Mouse (Mus musculus): ENCODE data around the gene Olfr324. TPM values are rescaled to one million over a fixed set of nuclear protein-coding genes. Genes with fewer than 3 reads are reported as not detected.
A peak's percentile ranks its signal among the peaks of the same experiment; 100 is the strongest.

Gene Olfr324
- total RNA-seq, 2 experiments from 2014 or later = not detected

DNA sequence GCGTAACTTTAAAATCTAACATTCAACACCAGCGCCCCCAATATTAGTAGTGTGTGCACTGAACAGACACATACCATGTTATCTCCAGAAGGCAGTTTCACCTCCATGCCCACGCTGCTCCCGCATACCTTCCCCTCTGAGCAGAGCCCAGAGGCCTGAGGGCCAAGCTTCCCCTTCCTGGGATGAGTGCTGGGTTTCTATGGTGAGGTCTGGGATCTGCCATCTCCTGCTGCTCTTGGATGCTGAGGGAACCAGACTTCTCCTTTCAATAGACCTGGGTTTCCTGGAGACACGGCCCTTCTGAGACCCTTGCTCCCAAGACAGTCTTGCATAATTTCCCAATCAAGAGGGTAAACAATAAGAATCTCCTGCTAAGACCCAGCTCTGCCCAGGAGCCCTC, 35.5 kb downstream of the Olfr324 start, which contains the start of gene Olfr323:
TSS of gene Olfr323 (minus strand) at position 101 of the 400 bp plus-strand sequence.
- intact Hi-C loops (cut with DNase I) = no loop called here
- no peak for DNase-seq

DNA sequence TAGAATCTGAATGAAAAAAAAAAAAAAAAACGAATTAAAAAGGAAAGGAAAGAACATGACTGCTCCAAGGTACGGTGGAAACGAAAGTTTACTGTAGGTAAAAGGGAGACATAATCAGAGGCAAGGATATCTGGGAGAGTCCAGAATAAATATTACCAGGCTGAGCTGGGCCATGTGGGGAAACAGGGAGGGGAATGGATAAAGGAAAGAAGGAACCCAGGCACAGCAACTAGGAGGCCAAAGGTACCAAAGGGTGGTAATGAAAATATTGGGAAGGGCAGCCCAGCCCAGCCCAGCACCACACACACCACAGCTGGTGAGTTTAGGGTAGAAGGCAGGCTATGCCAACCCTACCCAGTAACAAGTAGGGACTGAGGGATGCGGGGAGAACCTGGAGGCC, 40.0 kb downstream of the Olfr324 start:
- intact Hi-C loops (cut with DNase I) = no loop called here

DNA sequence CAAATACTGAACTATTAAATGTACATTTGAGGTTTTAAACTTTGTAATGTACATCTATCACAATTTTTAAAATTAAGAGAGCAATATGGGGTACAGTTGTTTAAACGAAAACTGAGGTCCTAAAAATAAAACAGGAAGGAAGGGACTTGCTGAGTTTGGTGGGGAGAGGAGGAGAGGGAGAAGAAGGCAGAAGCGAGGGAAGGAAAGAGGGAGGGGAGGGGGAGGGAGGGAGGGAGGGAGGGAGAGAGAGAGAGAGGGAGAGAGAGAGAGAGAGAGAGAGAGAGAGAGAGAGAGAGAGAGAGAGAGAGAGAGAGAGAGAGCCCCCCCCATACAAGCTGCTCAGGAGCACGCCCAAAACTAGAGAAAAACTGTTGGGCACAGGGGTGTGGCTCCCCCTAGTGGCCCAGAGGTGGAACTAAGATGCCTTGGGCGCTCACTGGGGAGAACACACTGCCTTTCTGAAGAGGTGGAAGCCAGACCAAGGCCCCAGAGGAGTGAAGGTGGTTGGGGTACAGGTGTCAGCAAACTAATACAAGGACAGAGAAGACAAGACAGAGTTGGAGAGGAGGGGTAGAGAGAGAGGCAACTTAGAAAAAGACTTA, 41.6 kb downstream of the Olfr324 start:
- DNase-seq = peak in 1 of 2 experiments; percentile 37
- intact Hi-C loops (cut with DNase I) = loop anchor here (2.0 kb wide), 1 partner anchor 234 kb away; no protein-coding TSS in a partner anchor

More for the DNA sequence above, 40.0 kb downstream of the Olfr324 start:
- DNase-seq = no peak

DNA sequence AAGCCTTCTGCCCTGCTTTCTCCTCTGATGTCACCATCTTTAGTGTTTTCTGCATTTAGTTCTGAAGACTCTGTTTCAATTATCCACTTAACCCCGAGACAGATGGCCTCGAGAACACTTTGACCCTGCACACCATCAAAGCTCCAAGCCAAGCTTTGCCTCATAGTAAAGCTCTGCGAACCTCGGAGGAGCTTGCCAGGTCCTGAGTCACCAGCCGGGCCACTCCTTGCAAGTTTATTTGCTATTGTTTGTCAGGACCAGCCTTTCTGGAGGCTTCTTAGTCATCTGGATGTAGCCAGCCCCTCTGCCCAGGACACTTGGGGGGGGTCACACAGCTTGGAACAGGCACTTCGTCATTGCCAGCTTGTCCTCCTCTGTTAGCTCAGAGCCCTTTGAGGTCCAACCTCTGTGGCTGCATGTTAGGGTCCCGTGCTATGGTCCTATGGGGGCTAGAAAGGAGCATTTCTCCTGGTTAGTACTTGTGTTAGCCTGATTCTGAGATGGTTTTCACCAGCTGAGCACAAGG, 43.3 kb downstream of the Olfr324 start:
- intact Hi-C loops (cut with DNase I) = no loop called here
- DNase-seq = peak; percentile 12 to 33

DNA sequence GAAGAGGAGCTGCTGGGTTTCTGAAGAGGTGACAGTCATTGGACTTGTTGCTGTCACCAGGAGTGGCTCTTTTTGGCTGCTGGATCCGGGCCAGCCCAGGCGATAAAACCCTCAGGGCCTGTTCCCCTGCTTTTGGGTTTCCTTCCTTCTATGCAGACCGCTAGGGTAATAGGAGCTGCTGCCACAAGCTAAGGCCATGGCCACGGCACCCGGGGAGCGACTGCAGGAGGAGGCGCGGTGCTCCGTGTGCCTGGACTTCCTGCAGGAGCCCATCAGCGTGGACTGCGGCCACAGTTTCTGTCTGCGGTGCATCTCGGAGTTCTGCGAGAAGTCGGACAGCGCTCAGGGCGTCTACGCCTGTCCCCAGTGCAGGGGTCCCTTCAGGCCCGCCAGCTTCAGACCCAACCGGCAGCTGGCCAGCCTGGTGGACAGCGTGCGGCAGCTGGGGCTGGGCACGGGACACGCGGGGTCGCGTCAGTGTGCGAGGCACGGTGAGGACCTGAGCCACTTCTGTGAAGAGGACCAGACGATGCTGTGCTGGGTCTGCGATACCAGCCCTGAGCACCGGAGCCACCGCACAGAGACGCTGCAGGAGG, 45.5 kb downstream of the Olfr324 start, which contains the start of gene Trim58:
TSS of gene Trim58 (plus strand) at position 194 of the 596 bp plus-strand sequence.
- DNase-seq = peak in 1 of 2 experiments; percentile 22
- intact Hi-C loops (cut with DNase I) = no loop called here

DNA sequence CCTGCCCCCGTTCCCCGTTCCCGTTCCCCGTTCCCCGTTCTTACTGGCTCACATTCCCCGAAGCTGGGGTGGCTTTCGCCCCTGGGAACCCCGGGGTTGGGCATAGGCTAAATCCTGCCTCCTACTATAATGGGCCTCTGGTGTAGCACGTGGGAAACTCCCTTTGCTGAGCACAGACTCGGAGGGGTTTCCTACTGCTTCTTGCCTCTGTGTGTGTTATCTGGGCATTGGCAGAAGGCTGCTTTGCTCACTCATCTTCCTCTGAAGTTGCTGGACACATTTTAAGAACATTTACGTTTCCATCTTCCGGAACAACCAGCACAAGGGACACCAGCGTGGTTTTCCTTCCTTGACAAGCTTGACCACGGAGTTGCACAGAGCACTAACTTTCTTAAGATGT, 46.1 kb downstream of the Olfr324 start:
- intact Hi-C loops (cut with DNase I) = no loop called here
- DNase-seq = no peak

DNA sequence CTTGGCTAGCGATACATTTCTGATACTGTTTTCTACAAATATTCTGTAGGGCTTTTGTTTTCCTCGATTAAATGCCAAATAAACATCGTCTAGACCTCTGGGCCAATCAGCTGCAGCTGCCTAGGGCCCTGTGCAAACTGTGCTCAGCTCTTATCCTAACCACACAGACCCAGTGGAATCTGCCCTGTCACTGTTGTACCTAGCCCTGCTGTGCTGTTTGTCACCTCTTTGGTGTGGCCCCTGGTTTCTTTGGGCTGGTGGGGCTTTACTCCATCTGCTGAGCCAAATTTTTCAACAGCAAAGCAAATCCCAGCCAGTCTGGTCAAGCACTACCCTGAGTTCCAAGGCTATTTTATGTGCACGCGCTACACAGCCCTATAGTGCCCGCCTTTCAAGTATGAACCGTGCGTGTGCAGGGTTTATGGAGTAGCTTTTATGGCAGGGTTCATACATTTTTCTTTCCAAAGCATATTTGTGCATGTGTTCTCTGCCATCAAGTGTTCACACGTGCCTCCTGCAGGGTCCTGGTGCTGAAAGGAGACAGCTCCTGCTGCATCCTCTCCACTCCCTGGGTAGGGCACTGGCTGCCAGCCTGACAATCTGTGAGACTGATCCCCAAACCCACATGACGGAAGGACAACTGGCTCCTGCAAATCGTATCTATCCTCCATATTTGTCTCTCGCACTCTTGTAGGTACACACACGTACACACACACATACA, 46.9 kb downstream of the Olfr324 start:
- DNase-seq = no peak
- intact Hi-C loops (cut with DNase I) = no loop called here

DNA sequence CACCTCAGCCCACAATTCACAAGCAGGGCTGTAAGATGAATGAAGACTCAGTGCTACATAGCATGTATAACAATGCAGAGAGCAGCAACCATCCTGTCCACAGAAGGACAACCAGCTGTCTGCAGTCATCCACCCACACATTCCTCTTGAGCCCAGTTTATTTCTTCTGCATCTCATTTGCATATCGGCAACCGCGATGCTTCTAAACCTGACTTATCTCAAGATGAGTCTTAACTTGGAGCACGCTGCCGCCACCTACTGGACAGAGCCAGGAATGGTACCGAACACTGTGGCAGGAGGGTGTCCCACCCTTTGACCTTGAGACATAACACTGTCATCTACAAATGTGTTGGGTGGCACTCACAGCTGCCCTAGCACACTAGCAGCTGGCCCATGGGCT, 48.4 kb downstream of the Olfr324 start:
- DNase-seq = no peak
- intact Hi-C loops (cut with DNase I) = no loop called here

Other genes starting within 250 kb of the Olfr324 start
- gene Lypd8, start 216.1 kb upstream of the Olfr324 start, total RNA-seq (2021) = not detected
- not detected for gene 1810065E05Rik, start 174.0 kb upstream of the Olfr324 start, total RNA-seq (2021)
- not detected for gene Gm12253, start 162.6 kb upstream of the Olfr324 start, total RNA-seq (2021)
- not detected for gene Lypd9, start 142.2 kb upstream of the Olfr324 start, total RNA-seq (2021)
- gene Olfr30, start 132.8 kb upstream of the Olfr324 start, total RNA-seq (2021) = not detected
- not detected for gene Olfr332, start 102.6 kb upstream of the Olfr324 start, total RNA-seq (2021)
- gene Olfr331, start 92.5 kb upstream of the Olfr324 start, total RNA-seq (2021) = not detected
- gene Olfr330, start 60.3 kb upstream of the Olfr324 start, total RNA-seq (2021) = not detected
- gene Olfr329-ps, start 48.7 kb upstream of the Olfr324 start, total RNA-seq (2021) = not detected
- not detected for gene Olfr328, start 39.5 kb upstream of the Olfr324 start, total RNA-seq (2021)
- not detected for gene Olfr224, start 24.6 kb upstream of the Olfr324 start, total RNA-seq (2021)
- not detected for gene Olfr325, start 17.4 kb upstream of the Olfr324 start, total RNA-seq (2021)
- not detected for gene 2210407C18Rik, start 21.0 kb downstream of the Olfr324 start, total RNA-seq (2021)
- not detected for gene Olfr323, start 35.4 kb downstream of the Olfr324 start, total RNA-seq (2021)
- not detected for gene Trim58, start 45.4 kb downstream of the Olfr324 start, total RNA-seq (2021)
- not detected for gene Olfr322, start 63.7 kb downstream of the Olfr324 start, total RNA-seq (2021)
- gene Olfr320, start 86.0 kb downstream of the Olfr324 start, total RNA-seq (2021) = not detected
- not detected for gene Olfr319, start 104.0 kb downstream of the Olfr324 start, total RNA-seq (2021)
- gene Olfr318, start 128.9 kb downstream of the Olfr324 start, total RNA-seq (2021) = not detected
- not detected for gene Olfr317, start 144.1 kb downstream of the Olfr324 start, total RNA-seq (2021)
- not detected for gene Olfr316, start 157.6 kb downstream of the Olfr324 start, total RNA-seq (2021)
- gene Olfr315, start 178.1 kb downstream of the Olfr324 start, total RNA-seq (2021) = not detected
- not detected for gene Olfr314, start 187.8 kb downstream of the Olfr324 start, total RNA-seq (2021)
- not detected for gene Fam183b, start 206.8 kb downstream of the Olfr324 start, total RNA-seq (2021)
- not detected for gene Olfr313, start 219.9 kb downstream of the Olfr324 start, total RNA-seq (2021)
- gene Olfr312, start 234.1 kb downstream of the Olfr324 start, total RNA-seq (2021) = not detected
- not detected for gene Olfr311, start 244.1 kb downstream of the Olfr324 start, total RNA-seq (2021)